Mouse (Mus musculus): Measurements from ENCODE around the gene Hist1h4m.
"Not testable (repeated sequence)": the region's sequence is repeated elsewhere in the genome, so short reads cannot be mapped to it uniquely, and the experiment has no call there.

The Hist1h4m gene

DNA sequence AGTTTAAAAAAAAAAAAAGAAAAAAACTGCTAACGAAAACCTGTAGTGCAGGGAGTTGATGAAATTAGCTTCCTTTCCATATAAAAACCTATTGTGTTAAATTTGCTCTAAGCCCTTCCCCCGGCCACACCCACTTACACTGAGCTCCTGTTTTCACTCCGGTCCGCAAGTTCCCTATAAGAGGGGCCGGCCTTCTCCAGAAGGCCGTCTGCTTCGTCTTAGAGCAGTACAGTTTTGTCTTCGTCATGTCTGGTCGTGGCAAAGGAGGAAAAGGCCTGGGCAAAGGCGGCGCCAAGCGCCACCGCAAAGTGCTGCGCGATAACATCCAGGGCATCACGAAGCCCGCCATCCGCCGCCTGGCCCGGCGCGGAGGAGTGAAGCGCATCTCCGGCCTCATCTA, at the start of gene Hist1h4m:
Gene Hist1h4m (plus strand): TSS at position 208 of the 400 bp plus-strand sequence.
- peak; percentile 38 for DNase-seq (ENCODE audit: low spot score)

DNA sequence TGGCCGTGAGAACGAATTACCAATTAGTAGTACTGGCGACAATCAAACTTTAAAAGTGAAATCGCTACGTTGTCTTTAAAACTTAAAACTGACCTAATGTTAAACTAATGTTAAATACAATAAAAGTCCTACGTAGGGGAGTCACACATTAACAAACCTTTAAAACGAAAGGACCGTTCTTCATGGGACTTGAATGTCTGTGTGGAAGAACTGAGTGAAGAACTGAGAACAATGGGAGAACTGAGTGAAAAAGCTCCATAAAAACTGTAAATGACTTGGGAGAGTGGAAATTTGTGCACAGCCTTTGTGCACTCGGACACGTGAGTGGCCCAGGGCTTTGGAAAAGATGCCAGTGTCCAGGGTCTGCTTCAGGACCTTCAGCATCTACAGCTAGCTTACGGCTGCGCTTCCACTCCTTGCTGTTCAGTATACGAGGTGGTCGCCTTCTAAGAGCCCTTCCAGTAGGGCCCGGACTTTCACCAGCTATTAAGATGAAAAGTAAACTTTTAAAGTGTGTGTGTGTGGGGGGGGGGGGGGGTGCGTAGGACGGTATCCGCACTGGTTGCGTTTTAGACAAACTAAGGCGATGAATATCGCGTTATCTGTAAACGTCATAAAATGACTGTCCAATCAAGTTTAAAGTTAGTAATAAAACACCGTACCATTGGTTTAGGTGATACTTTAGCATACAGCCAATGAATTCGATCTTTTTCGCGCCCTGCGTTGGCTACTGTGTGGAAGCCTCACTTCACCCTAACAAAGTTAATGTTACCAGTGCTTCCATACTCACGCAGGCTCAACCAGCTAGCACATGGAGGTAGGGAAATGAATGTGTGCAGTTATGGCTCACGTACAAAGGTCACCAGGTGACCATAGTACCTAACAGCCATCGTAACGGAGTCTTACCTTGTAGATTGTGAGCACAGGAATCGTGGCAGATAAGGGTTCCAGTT, 32.5 kb upstream of the Hist1h4m start:
- peak; percentile 54 for DNase-seq (ENCODE audit: low spot score)

DNA sequence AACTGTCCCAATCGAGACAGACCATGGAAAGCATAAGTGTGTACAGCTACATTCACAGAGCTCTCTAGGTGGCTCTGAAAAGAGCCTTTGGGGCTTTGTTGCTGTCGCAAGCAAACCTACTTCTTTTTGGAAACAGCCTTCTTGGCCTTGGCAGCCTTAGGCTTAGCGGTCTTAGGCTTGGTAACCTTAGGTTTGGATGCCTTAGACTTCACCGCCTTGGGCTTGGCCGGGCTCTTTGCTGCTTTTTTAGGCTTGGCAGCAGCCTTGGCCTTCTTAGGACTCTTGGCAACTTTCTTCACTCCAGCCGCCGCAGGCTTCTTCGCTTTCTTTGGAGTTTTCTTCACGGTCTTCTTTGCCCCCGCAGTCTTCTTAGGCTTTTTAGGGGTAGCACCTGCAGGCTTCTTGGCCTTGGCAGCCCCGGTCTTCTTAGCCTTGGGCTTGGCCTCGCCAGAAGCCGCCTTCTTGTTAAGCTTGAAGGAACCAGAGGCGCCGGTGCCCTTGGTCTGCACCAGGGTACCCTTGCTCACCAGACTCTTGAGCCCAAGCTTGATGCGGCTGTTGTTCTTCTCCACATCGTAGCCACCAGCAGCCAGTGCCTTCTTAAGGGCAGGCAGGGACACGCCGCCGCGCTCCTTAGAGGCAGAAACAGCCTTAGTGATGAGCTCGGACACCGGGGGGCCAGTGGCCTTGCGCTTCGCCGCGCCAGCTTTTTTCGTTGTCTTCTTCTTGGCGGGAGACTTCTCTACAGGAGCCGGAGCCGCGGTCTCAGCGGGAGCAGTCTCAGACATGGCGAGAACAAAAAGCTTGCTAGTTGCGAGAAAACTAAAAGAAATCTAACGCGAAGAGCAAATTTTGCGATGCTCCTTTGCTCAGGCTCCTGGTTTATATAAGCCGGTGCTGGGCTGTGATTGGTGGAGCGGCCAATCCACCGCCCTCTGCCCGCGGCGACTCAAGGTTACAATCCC, 31.5 kb upstream of the Hist1h4m start, which contains the start of gene Hist1h1b:
Gene Hist1h1b (minus strand): TSS at position 859 of the 965 bp plus-strand sequence.
- DNase-seq (ENCODE audit: low spot score) = peak; percentile 71

GRCm38 (mm10) chr13:21781021-21781555, 30.5 kb upstream of the Hist1h4m start:
- no peak for DNase-seq (ENCODE audit: low spot score)

- DNase-seq (ENCODE audit: low spot score) = no peak
These were observed 29.9 kb upstream of the Hist1h4m start for GRCm38 (mm10) chr13:21781639-21782038.

GRCm38 (mm10) chr13:21782361-21783254, 28.9 kb upstream of the Hist1h4m start:
- DNase-seq (ENCODE audit: low spot score) = peak; percentile 15

- DNase-seq (ENCODE audit: low spot score) = peak; percentile 43
These were observed 28.3 kb upstream of the Hist1h4m start, which contains the start of gene Hist1h3i for GRCm38 (mm10) chr13:21783255-21783617. TSS of gene Hist1h3i (minus strand) at chr13:21783370.

DNA sequence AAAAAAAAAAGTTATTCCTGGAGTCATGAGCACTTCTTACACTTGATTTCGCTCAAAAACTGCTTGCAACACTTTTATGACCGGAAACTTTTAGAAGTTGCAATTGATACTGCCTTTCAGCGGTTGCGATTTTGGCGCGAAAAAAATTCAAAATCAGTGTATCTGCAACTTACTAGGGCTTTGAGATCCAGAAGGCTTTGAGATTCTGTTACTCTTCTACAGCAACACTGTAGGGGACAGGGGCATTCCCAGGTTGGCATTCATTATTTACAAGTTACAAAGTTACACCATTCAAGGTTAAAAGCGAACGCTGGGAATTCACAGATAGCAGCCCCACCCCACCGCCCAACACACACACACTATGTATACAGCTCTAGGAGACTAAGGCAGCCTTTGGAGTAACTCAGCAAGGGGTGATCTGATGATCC, 27.8 kb upstream of the Hist1h4m start:
- no peak for DNase-seq (ENCODE audit: low spot score)

- DNase-seq (ENCODE audit: low spot score) = no peak
These were observed 27.2 kb upstream of the Hist1h4m start for GRCm38 (mm10) chr13:21784311-21784710.

DNA sequence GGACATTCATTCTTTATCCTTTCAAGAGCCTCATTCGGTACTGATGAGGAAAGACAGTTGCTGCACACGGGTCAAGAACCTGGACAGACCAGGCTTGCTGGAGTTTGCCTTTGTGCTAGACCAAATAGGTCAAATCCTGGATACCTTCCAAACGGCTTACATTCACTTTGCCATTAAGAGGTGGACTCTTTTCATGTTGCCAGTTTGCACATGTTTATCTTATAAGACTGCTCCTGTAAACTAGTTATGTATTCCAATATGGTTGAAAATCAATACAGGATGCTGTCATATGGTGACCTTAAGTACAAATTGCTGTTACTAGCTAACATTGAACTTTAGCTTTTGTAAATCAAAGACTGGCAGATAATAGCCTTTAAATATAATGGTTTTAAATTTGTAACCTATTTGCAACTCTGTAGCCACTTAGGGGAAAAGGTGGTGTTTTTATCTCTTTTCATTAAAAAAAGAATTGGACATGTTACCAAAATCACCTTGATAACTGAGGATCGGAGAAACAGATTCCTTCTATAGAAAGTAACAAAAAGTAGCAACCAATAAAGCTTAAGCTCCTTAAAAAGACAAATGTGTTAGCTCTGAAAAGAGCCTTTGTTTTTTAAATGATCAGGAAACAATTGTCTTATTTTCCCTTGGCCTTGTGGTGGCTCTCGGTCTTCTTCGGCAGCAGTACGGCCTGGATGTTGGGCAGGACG, 25.2 kb upstream of the Hist1h4m start:
- no peak for DNase-seq (ENCODE audit: low spot score)

- DNase-seq (ENCODE audit: low spot score) = peak; percentile 75
These were observed 24.5 kb upstream of the Hist1h4m start, which contains the start of the genes Hist1h2an and Hist1h2bp for GRCm38 (mm10) chr13:21786899-21787629. TSS of gene Hist1h2an (minus strand) at chr13:21787218. TSS of gene Hist1h2bp (plus strand) at chr13:21787461.

GRCm38 (mm10) chr13:21787760-21788593, 23.6 kb upstream of the Hist1h4m start:
- DNase-seq (ENCODE audit: low spot score) = no peak

DNA sequence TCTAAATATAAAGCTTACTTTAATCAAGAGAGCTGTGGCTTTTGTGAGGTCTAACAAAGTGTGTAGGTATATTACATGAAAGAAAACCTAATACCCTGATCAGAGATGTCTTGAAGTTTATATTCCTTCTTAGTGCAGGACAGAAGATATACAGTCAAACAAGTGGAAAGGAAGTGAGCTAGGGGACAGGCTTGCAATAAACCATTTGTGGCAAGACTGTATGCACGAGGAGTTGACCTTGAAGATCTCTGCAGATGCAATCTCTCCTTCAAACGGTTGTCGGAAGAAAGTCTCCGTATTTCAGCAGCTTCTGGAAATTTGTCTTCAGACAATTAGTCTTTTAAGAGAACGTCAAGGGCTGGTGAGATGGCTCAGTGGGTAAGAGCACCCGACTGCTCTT, 21.6 kb upstream of the Hist1h4m start:
- DNase-seq (ENCODE audit: low spot score) = no peak

- peak; percentile 22 for DNase-seq (ENCODE audit: low spot score)
These were observed 20.8 kb upstream of the Hist1h4m start for GRCm38 (mm10) chr13:21790601-21791283.

DNA sequence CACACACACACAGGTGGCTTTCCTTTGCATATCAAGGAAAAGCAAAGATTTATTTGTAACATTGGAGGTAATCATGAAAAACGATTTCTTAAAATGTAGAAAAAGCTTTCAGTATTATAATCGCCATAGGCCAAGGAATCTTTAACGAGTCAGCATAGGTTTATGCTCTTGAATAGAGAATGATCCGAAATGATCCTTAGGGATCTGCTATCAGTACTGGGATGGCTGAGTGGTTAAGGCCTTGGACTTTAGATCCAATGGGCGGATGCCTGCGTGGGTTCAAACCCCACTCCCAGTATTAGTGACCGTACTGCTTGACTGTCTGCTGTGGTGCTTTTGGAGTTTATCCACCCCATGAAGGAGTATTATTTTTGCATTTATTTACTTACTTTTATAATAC, 16.0 kb upstream of the Hist1h4m start:
- no peak for DNase-seq (ENCODE audit: low spot score)

DNA sequence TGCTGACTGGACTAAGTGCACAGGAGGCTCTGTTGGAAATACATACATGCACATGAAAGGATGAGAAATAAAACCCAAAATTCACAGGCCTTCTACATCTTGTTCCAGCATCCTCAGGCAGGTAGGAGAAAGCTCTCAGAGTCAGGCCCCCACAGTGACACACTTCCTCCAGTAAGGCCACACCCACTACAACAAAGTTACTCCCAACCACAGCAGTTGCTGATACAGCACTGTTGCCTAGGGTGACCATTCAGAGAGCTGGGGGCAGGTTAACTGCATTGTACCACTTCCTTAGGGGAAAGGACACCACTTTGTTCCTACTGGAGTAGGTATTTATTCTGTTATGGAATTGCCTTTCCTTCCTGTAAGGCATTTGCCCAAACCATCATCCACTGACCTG, 14.4 kb upstream of the Hist1h4m start:
- DNase-seq (ENCODE audit: low spot score) = not testable (repeated sequence)

- not testable (repeated sequence) for DNase-seq (ENCODE audit: low spot score)
These were observed 8.5 kb upstream of the Hist1h4m start for GRCm38 (mm10) chr13:21803058-21803457.

- not testable (repeated sequence) for DNase-seq (ENCODE audit: low spot score)
These were observed 1.5 kb upstream of the Hist1h4m start, which contains the start of the genes Hist1h2bq and Hist1h2ao for GRCm38 (mm10) chr13:21810073-21810472. TSS of gene Hist1h2bq (minus strand) at chr13:21810197. TSS of gene Hist1h2ao (plus strand) at chr13:21810465.

Measured in ovary, postnatal 36 days (tissue).